Mouse (Mus musculus) lung, adult 2 months (tissue): ENCODE data around the gene C530025M09Rik.

Source experiments
- CTCF ChIP-seq: fragments of 200-500 bp; IDR thresholded peaks from 2 replicates; pipeline ENCODE4 v1.5.1; 2011; ENCODE audit warnings: mild to moderate bottlenecking, low read length, control low read depth; ENCODE audit not compliant: insufficient read depth
- POLR2A ChIP-seq: fragments of 200-500 bp; IDR thresholded peaks from 2 replicates; pipeline ENCODE4 v1.6.1; 2011; ENCODE audit warnings: low read depth, mild to moderate bottlenecking, control low read depth, low read length, borderline replicate concordance; ENCODE audit errors: extremely low read depth

- TF ChIP-seq POLR2A (no peak), CTCF (no peak)
Observed at GRCm38 (mm10) chr2:149805256-149805655, 25.8 kb downstream of the C530025M09Rik start.
